Mouse (Mus musculus): ENCODE measurements around the gene Peak1. TPM values are rescaled to one million over a fixed set of nuclear protein-coding genes. Genes with fewer than 3 reads are reported as not detected.
"Not testable (repeated sequence)": the region's sequence is repeated elsewhere in the genome, so short reads cannot be mapped to it uniquely, and the experiment has no call there.

The Peak1 gene
- polyA plus RNA-seq, 1 experiment from 2014 or later = 8.1 TPM

DNA sequence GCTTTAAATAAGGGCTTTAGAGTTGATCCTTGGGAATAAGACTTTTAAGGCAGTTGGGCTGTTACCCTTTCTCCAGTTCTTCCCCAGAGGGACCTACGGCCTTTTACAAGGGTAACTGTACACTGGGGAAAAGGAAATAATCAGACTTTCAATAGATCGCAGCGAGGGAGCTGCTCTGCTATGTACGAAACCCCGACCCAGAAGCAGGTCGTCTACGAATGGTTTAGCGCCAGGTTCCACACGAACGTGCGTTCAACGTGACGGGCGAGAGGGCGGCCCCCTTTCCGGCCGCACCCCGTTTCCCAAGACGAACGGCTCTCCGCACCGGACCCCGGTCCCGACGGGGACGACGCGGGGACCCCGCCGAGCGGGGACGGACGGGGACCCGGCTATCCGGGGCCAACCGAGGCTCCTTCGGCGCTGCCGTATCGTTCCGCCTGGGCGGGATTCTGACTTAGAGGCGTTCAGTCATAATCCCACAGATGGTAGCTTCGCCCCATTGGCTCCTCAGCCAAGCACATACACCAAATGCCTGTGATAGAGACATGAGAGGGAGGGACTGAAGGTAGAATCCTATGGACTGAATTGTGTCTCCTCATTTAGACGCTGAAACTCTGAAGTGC lies 194.3 kb downstream of the Peak1 start:
- not testable (repeated sequence) for H3K4me3 ChIP-seq; H3K27me3 ChIP-seq; H3K36me3 ChIP-seq; H3K27ac ChIP-seq; H3K4me1 ChIP-seq; H3K9ac ChIP-seq; H3K9me3 ChIP-seq (replicated peaks)
- ATAC-seq (ENCODE audit: low FRiP score) = peak; percentile 100
- WGBS = 31% methylated on average over 45 of the region's 45 CpGs
- H3K4me2 ChIP-seq (replicated peaks) = peak overlapping the region; percentile 37

DNA sequence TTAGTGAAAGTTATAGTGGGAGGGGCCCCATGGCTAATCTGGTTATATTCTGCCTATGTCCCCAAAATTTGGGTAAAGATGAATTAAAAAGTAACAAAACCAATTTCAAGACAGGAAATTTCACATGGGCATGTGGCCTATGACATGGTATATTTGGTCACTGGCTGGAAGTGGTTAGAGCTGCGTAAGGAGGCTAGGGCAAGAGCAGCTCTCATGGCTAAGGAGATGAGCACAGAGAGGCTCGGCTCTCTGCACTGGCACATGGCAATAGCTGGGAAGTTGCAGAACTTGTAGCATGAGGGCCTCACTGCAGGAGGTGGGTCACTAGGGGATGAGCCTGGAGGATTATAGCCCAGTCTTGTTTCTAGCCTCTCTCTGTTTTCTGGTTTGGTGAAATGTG lies 199.0 kb downstream of the Peak1 start:
- Histone ChIP-seq H3K4me2 (replicated peaks) (no peak overlapping the region), H3K4me3 (no peak overlapping the region), H3K9ac (no peak overlapping the region), H3K27ac (no peak overlapping the region), H3K27me3 (no peaks in the 10 kb centered on the region), H3K9me3 (replicated peaks) (no peaks in the 10 kb centered on the region), H3K36me3 (no peaks in the 10 kb centered on the region), H3K4me1 (peaks cover 7% of the 10 kb centered on the region)
- 88% methylated on average over 2 of the region's 2 CpGs for WGBS
- no peak for ATAC-seq (ENCODE audit: low FRiP score)

DNA sequence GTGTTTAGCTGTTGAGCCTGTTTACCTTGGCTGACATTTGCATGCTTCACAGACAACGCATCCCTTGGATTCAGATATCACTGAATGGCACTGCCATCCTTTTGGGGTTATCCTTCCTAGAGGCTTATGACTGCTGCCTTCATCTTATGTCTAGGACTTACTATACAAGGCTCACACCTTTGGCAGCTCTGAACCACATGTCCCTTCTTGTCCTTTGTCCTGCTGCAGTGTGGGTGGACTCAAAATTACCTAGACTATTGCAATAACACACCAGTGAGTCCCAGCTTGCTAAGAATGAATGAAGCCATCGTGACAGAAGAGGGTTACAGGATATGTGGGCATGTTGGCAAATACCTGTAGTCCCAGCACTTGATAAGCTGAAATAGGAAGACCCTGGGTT lies 199.8 kb downstream of the Peak1 start:
- no peak for ATAC-seq (ENCODE audit: low FRiP score)
- H3K9ac ChIP-seq = no peak overlapping the region
- H3K4me1 ChIP-seq = peaks cover 11% of the 10 kb centered on the region
- H3K36me3 ChIP-seq = no peaks in the 10 kb centered on the region
- H3K9me3 ChIP-seq (replicated peaks) = no peaks in the 10 kb centered on the region
- H3K27ac ChIP-seq = no peak overlapping the region
- WGBS = 91% methylated on average over 2 of the region's 2 CpGs
- no peak overlapping the region for H3K4me3 ChIP-seq
- H3K4me2 ChIP-seq (replicated peaks) = no peak overlapping the region
- H3K27me3 ChIP-seq = no peaks in the 10 kb centered on the region

DNA sequence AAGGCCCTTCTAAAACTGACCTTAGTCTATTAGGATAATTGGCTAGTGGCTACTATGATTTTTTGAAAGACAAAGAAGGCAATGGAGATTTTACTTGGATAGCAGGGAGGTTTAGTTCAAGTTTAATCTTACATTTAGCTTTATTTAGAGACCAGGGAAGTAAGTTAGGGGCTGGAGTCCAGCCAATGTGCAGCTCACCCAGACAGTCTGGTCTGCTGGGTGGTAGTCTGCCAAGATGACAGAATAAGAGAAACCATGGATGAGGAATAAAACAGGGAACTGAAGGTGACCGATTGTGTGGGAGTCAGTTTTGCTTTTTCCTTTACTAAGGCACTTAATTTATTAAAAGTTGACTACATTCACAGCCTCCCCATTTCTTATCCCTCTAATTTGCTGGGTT lies 200.5 kb downstream of the Peak1 start:
- Histone ChIP-seq H3K27ac (no peak overlapping the region), H3K4me1 (peaks cover 11% of the 10 kb centered on the region), H3K27me3 (no peaks in the 10 kb centered on the region), H3K4me2 (replicated peaks) (no peak overlapping the region), H3K9ac (no peak overlapping the region), H3K36me3 (no peaks in the 10 kb centered on the region), H3K4me3 (no peak overlapping the region), H3K9me3 (replicated peaks) (no peaks in the 10 kb centered on the region)
- WGBS = 93% methylated on average over 1 of the region's 1 CpGs
- no peak for ATAC-seq (ENCODE audit: low FRiP score)

DNA sequence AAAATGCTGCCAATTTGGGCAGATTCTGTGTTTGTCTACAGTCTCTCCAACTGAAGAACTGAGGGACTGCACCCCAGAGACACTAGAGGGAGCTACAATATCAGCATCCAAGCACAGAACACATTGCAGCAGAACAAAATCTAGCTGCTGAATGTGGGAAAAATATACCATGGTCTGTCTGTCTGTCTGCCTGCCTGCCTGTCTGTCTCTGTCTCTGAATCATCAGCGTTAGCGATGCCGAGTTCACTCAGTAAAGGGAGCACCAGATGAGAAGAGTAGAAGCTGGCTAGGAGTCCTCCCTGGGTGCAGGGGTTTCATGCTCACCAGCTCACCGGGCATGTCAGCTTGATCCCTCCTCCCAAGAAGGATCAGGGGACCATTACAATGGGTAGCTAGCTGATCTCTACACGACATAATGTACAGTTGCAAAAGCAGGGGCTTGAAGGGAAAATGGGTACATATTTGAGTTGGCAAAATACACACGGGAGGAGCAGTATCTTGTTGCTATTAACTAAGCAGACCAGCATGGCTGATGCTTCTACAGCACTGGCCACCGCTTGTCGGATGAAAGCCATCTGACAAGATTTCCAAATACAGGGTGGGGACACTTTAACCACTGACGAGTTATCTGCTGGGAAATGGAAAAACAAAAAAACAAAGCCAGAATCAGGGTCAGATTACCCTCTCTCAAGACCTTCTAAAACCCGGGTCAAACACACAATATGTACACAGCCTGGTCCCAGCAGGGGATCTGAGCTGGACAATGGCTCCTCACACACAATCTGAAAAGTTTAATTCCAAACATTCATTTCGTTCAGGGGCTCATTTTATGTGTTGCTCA lies 204.2 kb downstream of the Peak1 start:
- Histone ChIP-seq H3K4me2 (replicated peaks) (peak overlapping the region; percentile 51), H3K9ac (no peak overlapping the region), H3K4me3 (peak overlapping the region; percentile 13), H3K27ac (no peak overlapping the region), H3K9me3 (replicated peaks) (no peaks in the 10 kb centered on the region), H3K4me1 (peaks cover 11% of the 10 kb centered on the region), H3K27me3 (no peaks in the 10 kb centered on the region), H3K36me3 (no peaks in the 10 kb centered on the region)
- WGBS = 10% methylated on average over 11 of the region's 11 CpGs
- peak; percentile 48 for ATAC-seq (ENCODE audit: low FRiP score)

DNA sequence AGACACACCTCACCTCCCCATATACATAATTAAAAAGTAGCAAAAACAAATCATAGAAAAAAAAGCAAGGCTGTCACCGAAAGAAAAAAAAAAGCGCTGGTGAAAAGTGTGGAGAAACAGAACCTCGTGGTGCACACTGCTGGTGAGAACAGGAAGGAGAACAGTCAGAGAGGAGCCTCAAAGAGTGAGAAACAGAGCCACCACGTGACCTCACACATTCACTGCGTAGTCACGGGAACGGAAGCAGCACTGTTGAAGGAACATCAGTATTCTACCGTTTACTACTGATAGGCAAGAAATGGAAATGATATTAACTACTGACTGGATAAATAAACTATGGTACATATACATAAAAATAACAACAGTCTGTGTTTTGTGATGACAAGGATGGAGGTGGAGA lies 209.1 kb downstream of the Peak1 start:
- 84% methylated on average over 8 of the region's 8 CpGs for WGBS
- H3K9ac ChIP-seq = no peak overlapping the region
- ATAC-seq (ENCODE audit: low FRiP score) = no peak
- H3K4me1 ChIP-seq = peaks cover 4% of the 10 kb centered on the region
- no peak overlapping the region for H3K4me3 ChIP-seq
- H3K9me3 ChIP-seq (replicated peaks) = no peaks in the 10 kb centered on the region
- no peaks in the 10 kb centered on the region for H3K36me3 ChIP-seq
- no peak overlapping the region for H3K4me2 ChIP-seq (replicated peaks)
- no peak overlapping the region for H3K27ac ChIP-seq
- no peaks in the 10 kb centered on the region for H3K27me3 ChIP-seq

DNA sequence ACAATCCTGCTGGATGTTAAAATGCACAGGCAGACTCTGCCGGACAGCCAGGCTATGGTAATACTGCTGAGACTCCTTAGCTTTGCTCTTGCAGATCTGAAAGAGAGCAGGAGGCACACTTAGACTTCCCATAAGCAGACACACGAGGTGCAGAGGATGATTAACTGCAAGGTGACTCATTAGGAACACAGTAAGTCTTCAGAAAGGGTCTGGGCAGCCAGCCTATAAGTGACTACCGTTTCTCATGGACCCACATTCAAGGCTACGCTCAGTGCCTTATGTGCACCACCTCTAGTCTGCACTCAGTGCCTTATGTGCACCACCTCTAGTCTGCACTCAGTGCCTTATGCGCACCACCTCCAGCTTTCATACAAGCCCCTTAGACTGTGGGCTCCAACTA lies 210.4 kb downstream of the Peak1 start:
- ATAC-seq (ENCODE audit: low FRiP score) = no peak
- H3K4me1 ChIP-seq = no peaks in the 10 kb centered on the region
- H3K36me3 ChIP-seq = no peaks in the 10 kb centered on the region
- no peaks in the 10 kb centered on the region for H3K9me3 ChIP-seq (replicated peaks)
- no peaks in the 10 kb centered on the region for H3K27me3 ChIP-seq
- H3K27ac ChIP-seq = no peak overlapping the region
- no peak overlapping the region for H3K4me2 ChIP-seq (replicated peaks)
- H3K4me3 ChIP-seq = no peak overlapping the region
- H3K9ac ChIP-seq = no peak overlapping the region
- WGBS = 87% methylated on average over 5 of the region's 5 CpGs

DNA sequence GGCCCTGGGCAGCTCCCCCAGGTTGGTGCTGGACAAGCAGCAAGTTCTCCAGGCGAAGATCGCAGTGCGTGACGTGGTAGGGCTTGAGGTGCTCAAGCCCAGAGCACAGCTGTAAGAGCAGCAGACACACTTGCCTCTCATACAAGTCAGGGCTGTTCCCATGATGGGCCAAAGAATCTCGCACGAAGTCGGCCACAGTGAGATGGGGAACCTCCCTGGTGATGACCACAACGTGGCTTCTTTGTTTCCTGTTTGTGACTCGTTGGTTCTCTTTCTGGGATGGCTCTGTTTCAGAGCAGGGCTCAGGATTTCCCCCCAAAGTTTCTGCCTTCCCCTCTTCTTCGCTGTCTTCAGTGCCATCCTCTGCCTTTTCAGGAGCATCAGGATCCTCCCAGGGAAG lies 210.8 kb downstream of the Peak1 start:
- Histone ChIP-seq H3K4me2 (replicated peaks) (no peak overlapping the region), H3K9ac (no peak overlapping the region), H3K4me3 (no peak overlapping the region), H3K27ac (no peak overlapping the region), H3K27me3 (no peaks in the 10 kb centered on the region), H3K9me3 (replicated peaks) (no peaks in the 10 kb centered on the region), H3K4me1 (no peaks in the 10 kb centered on the region), H3K36me3 (no peaks in the 10 kb centered on the region)
- WGBS = 88% methylated on average over 10 of the region's 10 CpGs
- ATAC-seq (ENCODE audit: low FRiP score) = no peak

DNA sequence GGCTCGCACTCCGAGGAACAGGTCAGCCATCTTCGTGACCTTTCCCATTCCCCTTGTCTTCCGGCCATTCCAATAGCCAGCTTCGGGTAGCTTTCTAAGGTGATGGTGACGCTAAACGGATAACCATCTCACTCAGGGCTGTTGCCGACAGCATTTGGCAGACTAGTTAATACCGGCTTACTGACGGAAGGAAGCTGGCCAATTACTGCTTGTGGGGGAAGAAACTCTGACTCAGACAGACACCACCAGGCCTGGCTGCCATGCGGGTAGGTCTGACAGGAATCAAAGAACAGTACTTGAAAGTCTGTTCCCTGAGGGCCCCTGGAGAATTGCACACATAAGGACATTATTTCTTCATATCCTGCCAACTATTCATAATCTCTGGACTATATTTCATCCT lies 212.5 kb downstream of the Peak1 start:
- H3K4me2 ChIP-seq (replicated peaks) = no peak overlapping the region
- H3K4me3 ChIP-seq = no peak overlapping the region
- H3K27ac ChIP-seq = no peak overlapping the region
- H3K27me3 ChIP-seq = no peaks in the 10 kb centered on the region
- H3K9ac ChIP-seq = no peak overlapping the region
- no peaks in the 10 kb centered on the region for H3K36me3 ChIP-seq
- WGBS = 86% methylated on average over 11 of the region's 11 CpGs
- ATAC-seq (ENCODE audit: low FRiP score) = no peak
- H3K9me3 ChIP-seq (replicated peaks) = no peaks in the 10 kb centered on the region
- 0 out of 2 replicates have a peak, but pooled peaks cover 5% of the 10 kb centered on the region for H3K4me1 ChIP-seq

DNA sequence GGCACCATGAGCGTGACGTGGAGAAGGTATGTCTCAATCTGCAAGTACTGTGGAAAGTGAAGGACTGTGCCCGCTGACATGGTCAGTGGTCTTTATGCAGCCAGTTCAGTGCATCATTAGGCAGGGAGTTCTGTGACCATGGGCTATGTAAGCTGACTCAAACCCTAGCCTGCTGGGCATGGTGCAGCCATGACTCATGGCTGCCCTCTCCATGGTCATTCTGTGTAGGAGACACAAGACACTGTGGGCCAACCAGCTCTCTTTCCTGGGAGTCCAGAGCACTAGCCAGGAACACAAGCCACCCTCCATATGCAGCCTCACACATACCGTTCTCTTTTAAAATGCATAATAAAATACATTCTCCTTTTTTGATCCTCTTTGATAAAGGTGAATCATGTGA lies 213.6 kb downstream of the Peak1 start:
- Histone ChIP-seq H3K27me3 (no peaks in the 10 kb centered on the region), H3K4me2 (replicated peaks) (no peak overlapping the region), H3K9ac (no peak overlapping the region), H3K36me3 (no peaks in the 10 kb centered on the region), H3K27ac (no peak overlapping the region), H3K9me3 (replicated peaks) (no peaks in the 10 kb centered on the region), H3K4me1 (0 out of 2 replicates have a peak, but pooled peaks cover 5% of the 10 kb centered on the region), H3K4me3 (no peak overlapping the region)
- WGBS = 91% methylated on average over 4 of the region's 4 CpGs
- no peak for ATAC-seq (ENCODE audit: low FRiP score)

DNA sequence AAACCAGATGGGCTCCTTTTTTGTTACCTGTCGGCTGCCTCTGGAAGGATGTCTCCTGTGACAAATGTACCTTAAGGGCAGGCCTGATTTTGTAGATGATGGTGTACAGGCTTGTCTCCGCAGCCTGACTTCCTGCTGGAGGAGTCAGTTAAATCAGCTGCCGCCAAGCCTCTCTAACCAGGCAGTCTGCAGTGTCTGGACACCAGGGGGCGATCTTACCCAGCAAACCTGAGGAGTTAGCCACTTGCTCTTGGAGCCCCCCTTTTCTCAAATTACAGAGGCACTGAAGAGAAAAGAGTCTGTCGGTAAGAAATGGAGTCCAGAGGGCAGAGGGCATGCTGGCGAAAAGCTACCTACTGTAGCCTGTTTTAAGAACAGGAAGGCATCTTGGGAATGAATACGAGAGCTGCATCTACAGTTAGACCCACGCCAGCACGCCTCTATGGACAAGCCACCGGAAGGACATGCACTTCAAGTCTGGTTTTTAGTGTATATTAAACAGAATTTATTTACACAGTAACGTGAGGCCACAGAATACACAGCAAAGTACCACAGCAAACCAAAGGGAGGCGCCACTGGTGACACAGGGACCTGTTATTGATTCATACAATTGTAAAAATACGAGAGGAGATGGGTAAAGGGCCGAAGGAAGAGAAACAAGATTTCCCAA lies 217.1 kb downstream of the Peak1 start:
- Histone ChIP-seq H3K27me3 (no peaks in the 10 kb centered on the region), H3K9ac (no peak overlapping the region), H3K27ac (no peak overlapping the region), H3K4me2 (replicated peaks) (0 out of 2 replicates have a peak overlapping the region, but pooled peaks have one; percentile 11), H3K36me3 (no peaks in the 10 kb centered on the region), H3K4me1 (peaks cover 6% of the 10 kb centered on the region; the same call in 1 of the 2 replicates), H3K9me3 (replicated peaks) (no peaks in the 10 kb centered on the region), H3K4me3 (no peak overlapping the region)
- 37% methylated on average over 14 of the region's 14 CpGs for WGBS
- no peak for ATAC-seq (ENCODE audit: low FRiP score)

DNA sequence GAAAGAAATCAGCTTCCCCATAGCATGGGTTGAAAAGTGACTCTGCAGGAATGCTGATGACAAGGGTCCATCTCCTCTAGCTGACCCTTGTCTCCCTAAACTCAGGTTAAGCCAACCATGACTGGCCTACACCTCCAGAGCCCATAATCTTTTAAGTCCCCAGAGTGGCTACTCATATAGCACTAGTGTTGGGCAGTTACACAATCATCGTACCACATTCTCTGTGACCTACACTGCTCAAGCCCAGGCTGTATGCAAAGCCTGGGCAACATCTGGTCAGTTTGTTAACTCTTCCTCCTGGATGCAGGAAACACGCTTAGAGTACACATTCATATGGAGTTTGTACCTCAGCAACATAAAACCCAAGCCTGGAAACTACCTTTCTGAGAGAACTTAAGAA lies 217.7 kb downstream of the Peak1 start:
- Histone ChIP-seq H3K36me3 (no peaks in the 10 kb centered on the region), H3K4me2 (replicated peaks) (no peak overlapping the region), H3K4me3 (no peak overlapping the region), H3K4me1 (peaks cover 11% of the 10 kb centered on the region), H3K27ac (no peak overlapping the region), H3K27me3 (no peaks in the 10 kb centered on the region), H3K9ac (no peak overlapping the region), H3K9me3 (replicated peaks) (no peaks in the 10 kb centered on the region)
- 62% methylated on average over 2 of the region's 2 CpGs for WGBS
- no peak for ATAC-seq (ENCODE audit: low FRiP score)
